Mouse (Mus musculus) urinary bladder, postnatal 25 days (tissue): Measurements from ENCODE around the gene Gm38394.

ENCODE experiments used
- DNase-seq: peaks from one replicate; pipeline ENCODE4 v3.0.0; 2022; ENCODE audit warnings: low spot score

The Gm38394 gene

GRCm38 (mm10) chr1:133663427-133663826 lies 2.3 kb upstream of the Gm38394 start:
- no peak for DNase-seq

GRCm38 (mm10) chr1:133662941-133663340 lies 1.8 kb upstream of the Gm38394 start:
- no peak for DNase-seq

DNA sequence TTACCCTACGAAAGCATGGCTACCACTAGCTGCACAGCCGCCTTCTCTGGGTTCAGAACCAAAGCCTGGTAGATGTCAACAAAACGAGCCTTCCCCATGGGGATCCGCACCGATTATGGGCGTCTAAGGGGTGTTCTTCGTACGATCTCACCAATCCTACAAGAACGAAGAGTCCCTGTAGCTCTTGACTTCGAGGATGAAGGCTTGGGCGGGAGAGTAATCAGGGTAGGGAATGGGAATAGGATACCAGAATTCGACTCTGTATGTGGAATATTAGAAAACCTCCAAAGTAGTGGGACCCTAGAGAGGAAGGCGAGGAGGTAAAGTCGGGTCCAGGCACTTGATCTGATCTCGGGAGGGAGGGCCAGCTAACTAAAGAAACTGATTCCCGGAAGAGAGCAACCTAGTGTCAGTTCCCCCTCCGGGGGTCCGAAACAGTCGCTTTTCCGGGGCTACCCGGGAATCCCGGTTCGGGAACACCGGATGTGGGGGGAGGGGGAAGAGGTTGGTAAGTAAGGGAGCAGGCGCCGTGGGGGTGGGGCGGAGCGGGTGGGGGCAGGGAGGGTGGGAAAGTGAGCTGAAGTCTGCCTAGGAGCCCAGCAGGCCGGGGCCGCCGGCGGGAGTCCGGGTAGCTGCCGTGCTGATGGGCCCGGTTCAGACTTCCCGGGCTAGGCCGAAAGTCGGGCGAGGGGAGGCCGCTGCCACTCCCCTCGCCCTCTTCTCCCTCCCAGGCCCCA lies 484 bp downstream of the Gm38394 start, which contains the start of gene Zbed6:
Zbed6 (minus strand) TSS at position 420 of the 737 bp plus-strand sequence.
- DNase-seq = peak; percentile 66

- no peak for DNase-seq
Observed at GRCm38 (mm10) chr1:133658878-133659277, 2.2 kb downstream of the Gm38394 start.

- no peak for DNase-seq
Observed at GRCm38 (mm10) chr1:133656811-133657210, 4.3 kb downstream of the Gm38394 start.

DNA sequence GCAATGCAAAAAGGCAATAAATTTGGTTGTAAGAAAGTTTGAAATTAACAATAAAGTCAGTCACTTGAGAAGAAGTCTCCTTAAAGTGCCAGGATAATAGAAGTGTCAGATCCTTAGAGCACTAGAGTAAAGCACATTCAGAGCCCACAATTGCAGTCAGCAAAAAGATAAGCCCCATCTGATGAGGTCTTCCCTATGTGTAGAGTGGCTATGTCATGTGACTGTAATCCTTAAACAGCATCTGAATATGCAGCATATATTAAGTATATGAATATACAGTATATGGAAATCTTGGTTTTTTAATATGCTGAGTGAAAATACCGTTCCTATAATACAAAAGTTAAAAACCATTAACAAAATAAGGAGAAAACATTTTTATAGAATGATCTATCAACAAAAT lies 8.1 kb downstream of the Gm38394 start:
- DNase-seq = no peak

DNA sequence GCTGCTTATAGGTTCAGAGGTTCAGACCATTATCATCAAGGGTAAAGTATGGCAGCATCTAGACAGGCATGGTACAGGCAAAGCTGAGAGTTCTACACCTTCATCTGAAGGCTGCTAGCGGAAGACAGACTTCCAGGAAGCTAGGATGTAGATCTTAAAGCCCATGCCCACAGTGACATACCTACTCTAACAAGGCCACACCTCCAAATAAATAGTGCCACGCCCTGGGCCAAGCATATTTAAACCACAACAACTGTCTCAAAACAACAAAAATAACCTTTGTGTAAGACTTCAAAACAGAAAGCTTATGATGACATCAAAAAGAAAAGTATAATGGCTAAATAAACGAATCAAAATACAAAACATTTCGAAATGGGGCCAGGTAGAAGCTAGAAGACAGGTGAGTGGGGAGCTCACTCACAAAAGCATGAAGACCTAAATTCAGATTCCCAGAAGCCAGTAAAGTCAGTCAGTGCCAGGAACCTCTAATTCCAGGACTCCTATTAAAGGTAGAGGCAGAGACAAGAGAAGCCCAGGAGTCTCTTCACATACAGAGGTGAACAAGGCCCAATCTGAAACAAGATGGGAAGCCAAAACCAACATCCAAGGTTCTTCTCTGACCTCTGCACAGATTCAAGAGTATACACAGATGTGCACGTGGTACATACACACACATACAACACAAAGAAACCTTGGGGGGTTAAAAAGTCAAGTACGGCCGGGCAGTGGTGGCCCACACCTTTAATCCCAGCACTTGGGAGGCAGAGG lies 10.6 kb downstream of the Gm38394 start:
- DNase-seq = no peak

- no peak for DNase-seq
Observed at GRCm38 (mm10) chr1:133645652-133646051, 15.5 kb downstream of the Gm38394 start.

DNA sequence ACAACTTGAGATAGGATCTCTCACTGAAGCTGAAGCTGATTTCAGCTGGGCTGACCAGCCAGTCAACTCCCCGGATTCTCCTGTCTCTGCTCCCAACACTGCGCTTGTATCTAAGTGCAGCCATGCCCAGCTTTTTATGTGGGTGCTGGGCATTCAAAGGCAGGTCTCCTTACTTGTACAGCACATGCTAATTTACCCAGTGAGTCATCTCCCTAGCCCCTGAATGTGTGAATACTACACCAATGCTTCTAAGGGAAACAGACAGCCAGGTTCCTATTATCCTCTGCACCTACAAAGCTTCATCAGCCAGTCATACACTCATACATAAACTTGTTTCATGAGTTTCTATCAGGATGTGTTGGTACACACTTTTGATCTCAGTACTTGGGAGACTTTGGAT lies 20.0 kb downstream of the Gm38394 start:
- DNase-seq = no peak

DNA sequence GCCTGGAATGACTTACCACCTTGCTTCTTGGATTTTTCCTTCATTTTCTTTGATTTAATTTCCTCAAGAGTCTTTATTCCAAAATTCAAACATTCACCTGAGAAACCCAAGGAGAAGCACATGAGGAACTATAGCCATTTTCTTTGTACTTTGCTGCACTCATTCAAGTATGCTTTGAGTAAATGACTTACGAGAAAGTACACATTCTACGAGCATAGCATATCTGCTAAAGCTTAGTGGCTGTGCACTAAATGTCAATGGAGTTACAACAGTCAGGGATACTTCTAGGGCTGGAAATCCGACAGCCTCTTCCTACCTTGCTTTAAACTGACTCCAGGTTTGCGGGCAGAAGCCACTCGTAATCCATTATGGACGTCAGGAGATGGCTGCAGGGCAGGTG lies 22.6 kb downstream of the Gm38394 start:
- no peak for DNase-seq

- DNase-seq = no peak
Observed at GRCm38 (mm10) chr1:133632168-133632567, 28.9 kb downstream of the Gm38394 start.

DNA sequence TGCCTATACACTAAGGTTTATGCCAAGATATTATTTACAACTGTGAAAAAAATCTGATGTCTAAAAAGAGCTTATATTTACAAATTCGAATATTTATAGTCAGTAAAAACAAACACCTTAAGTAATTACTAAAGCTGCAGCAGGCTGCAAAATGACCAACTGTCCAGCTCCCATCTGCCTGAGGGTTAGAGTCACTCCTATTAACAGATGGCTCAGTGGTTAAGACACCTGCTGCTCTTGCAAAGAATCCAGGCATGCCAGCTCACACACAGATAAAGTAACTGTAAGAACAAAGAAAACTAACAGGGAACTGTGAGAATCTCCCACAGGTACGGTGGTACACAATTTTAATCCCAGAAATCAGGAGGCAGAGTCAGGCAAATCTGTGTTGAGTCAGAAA lies 36.1 kb downstream of the Gm38394 start:
- DNase-seq = no peak

DNA sequence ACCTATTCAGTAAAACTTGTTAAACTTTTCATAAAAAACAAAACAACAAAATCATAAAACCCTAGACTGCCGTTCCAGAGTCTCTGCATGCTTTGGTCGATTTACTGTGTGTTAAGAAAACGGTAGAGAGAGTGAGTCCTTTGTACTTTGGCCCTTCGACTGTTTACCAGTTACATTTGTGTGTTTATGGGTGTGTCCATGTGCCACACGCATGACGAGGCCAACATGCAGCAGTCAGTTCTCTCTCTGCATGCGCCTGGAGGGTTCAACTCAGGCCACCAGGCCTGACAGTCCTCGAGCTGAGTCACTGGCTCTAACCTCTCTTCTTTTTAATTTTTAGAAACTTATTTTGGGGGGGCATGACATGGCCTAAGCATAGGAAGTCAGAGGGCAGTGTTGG lies 42.8 kb downstream of the Gm38394 start:
- DNase-seq = no peak

DNA sequence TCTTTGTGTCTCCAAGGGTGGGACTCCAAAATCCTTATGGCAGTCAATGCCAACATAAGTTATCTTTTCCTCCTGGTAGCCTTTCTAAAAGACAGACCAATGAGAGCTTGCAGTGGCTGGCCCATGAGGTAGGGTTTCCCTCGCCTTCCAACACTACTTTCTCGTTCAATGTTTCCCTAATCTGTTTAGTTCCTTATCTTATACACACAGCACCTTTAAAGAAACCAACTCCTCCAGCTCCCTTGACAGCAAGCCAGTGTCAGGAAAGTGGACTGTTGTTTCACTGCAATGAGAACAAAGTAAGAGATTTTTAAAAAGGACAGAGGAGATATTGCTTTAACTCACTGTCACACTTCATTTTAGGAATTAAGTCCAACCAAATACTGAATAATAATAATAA lies 43.2 kb downstream of the Gm38394 start:
- no peak for DNase-seq

- DNase-seq = no peak
Observed at GRCm38 (mm10) chr1:133613817-133614216, 47.3 kb downstream of the Gm38394 start.

- DNase-seq = no peak
Observed at GRCm38 (mm10) chr1:133611436-133611835, 49.7 kb downstream of the Gm38394 start.

DNA sequence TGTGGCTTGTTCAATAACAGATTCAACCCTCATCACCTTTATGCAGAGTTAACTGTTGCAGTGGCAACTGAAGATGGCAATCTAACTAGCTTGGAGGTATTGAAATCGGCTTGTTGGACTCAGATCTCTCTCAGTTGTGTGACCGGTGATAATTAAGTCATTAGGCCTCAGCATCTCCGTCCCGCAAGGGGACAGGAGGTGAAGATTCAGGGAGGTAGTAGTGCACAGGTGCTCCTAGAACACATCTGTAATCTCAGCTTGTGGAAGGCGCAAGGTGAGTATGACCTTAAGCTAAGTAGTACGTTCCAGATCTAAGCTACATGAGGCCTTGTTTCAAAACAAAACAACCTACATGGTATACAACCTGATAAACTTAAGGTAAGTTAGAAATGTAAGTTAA lies 50.5 kb downstream of the Gm38394 start:
- no peak for DNase-seq

- peak; percentile 96 for DNase-seq
Observed at GRCm38 (mm10) chr1:133609771-133610502, 51.2 kb downstream of the Gm38394 start, which contains the start of gene Snrpe. Gene Snrpe, minus strand, starts transcription at chr1:133610291.

- DNase-seq = no peak
Observed at GRCm38 (mm10) chr1:133603174-133603573, 57.9 kb downstream of the Gm38394 start.

DNA sequence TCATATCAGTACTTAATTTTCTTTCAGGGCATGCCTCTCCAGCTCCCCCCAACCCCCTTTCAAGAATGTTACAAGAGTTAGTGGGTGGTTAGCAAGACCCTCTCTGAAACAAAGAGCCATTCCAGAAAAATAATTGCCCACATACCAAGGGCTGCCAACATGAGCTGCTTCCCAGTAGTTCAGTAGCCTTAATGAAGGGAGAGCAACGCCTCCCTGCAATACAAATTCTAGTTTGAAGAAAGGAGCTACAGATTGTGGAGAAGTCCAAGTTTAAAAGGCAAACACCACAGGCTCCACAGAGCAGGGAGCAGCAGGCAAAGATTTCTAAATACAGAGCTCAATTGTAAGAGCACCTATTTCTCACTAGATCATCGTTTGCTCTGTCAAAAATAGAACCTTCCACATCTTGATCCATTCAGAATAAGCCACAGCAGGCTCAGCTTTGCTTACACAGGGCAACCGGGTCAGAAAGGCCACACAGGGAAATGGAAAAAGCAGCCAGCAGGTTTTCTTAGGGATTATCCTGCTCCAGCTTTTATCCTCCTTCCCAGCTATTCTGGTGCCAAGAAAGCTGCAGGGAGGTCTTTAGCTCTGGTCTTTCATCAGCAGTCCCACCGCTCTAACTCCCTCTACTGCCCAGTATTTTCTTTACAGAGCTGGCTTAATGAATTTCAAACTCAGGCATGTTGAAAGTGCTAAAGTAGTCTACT lies 64.7 kb downstream of the Gm38394 start:
- DNase-seq = no peak

- no peak for DNase-seq
Observed at GRCm38 (mm10) chr1:133585995-133586537, 75.1 kb downstream of the Gm38394 start.

DNA sequence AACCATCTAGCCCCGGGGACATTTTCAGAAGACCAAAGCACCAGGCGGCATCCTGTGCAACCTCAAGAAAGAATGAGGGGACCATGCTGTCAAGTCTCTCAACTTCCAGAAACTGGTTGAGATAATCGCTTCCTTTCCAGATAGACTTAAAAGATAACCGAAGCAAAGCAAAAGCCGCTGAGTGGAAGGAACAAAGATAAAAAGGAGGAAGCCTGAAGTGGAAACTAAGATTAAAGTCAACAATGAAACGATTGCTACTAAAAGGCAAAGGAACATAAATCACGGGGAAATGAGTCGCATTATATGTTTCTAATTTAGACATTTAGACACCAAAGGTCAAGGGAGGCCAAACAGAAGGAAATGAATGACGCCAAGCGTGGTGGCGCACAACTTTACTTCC lies 89.8 kb downstream of the Gm38394 start:
- DNase-seq = no peak
